Comparison of ENCODE assay signal across 9 mouse cellular contexts in the genomic region with DNA sequence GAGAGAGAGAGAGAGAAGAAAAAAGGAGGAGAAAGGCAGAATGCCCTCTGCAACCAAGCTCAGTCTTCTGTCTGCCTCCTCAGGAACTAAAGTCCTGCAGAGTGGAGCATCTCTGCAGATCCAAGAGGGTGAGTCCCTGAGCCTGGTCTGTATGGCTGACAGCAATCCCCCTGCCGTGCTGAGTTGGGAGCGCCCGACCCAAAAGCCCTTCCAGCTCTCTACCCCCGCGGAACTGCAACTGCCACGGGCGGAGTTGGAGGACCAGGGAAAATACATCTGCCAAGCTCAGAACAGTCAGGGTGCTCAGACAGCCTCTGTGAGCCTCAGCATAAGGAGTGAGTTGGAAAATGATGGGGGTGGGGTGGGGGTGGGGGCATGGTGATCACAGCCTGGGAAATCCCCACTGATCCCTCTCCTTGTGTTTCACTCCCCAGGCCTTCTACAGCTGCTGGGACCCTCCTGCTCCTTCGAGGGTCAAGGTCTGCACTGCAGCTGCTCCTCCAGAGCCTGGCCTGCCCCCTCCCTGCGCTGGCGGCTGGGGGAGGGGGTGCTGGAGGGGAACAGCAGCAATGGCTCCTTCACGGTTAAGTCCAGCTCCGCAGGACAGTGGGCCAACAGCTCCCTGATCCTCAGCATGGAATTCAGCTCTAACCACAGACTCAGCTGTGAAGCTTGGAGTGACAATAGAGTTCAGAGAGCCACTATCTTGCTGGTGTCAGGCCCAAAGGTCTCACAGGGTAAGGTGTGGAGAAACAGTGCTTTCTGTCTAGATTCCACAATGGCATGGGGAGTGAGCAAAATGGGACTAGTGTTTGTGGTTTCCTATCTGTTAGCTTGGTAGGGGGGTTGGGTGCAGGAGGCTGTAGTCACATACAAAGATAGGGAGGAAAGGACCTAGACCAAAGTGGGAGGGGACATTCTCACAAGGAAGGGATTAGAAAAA. TPM values are rescaled to one million over a fixed set of nuclear protein-coding genes. Genes with fewer than 3 reads are reported as not detected.
DNase-seq lines count a peak whose midpoint lies in the region; ATAC-seq and TF ChIP-seq lines count a peak whose summit lies in the region.
"Had no signal": no experiment of that assay in that cellular context is flagged by ENCODE, and none has a peak within 500 bp of the region (broad histone marks: within the 10 kb centered on the region; RNA-seq: fewer than 3 reads in every experiment).

No protein-coding gene starts in this region.

- no peaks in the 10 kb centered on the region for H3K27me3 ChIP-seq in heart, embryonic 11.5 days (ENCODE audit: control insufficient read depth, insufficient read depth, low read length)
- H3K27me3 ChIP-seq in neural tube, embryonic 11.5 days (ENCODE audit: control insufficient read depth, insufficient read depth, low read length), result no peaks in the 10 kb centered on the region
- no peaks in the 10 kb centered on the region for H3K27me3 ChIP-seq in neural tube, embryonic 15.5 days (replicated peaks)

- H3K27ac ChIP-seq in heart, embryonic 11.5 days (ENCODE audit: low read depth, low read length), result no peak overlapping the region
- no peak overlapping the region for H3K27ac ChIP-seq in neural tube, embryonic 11.5 days (ENCODE audit: low read depth, low read length)
- H3K27ac ChIP-seq in neural tube, embryonic 15.5 days (replicated peaks), result no peak overlapping the region

- H3K4me1 ChIP-seq in heart, embryonic 11.5 days (ENCODE audit: control insufficient read depth, insufficient read depth, low read length), result no peaks in the 10 kb centered on the region
- peaks cover 3% of the 10 kb centered on the region; the same call in 1 of the 2 replicates for H3K4me1 ChIP-seq in neural tube, embryonic 11.5 days (ENCODE audit: control insufficient read depth, insufficient read depth, low read length)
- H3K4me1 ChIP-seq in neural tube, embryonic 15.5 days, result no peaks in the 10 kb centered on the region
- H3K4me1 ChIP-seq in lung, adult 2 months (ENCODE audit: control insufficient read depth, insufficient read depth, low read length), result no peaks in the 10 kb centered on the region

- ATAC-seq in heart, embryonic 11.5 days (replicated peaks; ENCODE audit: insufficient number of reproducible peaks, low FRiP score, low TSS enrichment), result no peak
- ATAC-seq in neural tube, embryonic 11.5 days (ENCODE audit: insufficient read depth, low FRiP score, low TSS enrichment), result no peak; the same call in 1 of the 2 replicates
- ATAC-seq in neural tube, embryonic 15.5 days (ENCODE audit: low FRiP score), result no peak
- ATAC-seq: forebrain, embryonic 14.5 days had no signal

- H3K36me3 ChIP-seq in heart, embryonic 11.5 days (ENCODE audit: control insufficient read depth, insufficient read depth, low read length), result no peaks in the 10 kb centered on the region
- H3K36me3 ChIP-seq in neural tube, embryonic 11.5 days (ENCODE audit: control insufficient read depth, insufficient read depth, low read length), result no peaks in the 10 kb centered on the region
- no peaks in the 10 kb centered on the region for H3K36me3 ChIP-seq in neural tube, embryonic 15.5 days

- DNase-seq in heart, adult 8-10 months (ENCODE audit: low spot score), result no peak
- DNase-seq in neural tube, embryonic 11.5 days (ENCODE audit: low spot score), result peak; percentile 20
- DNase-seq in layer of hippocampus, adult 18-20 months (ENCODE audit: low spot score in 2 of 2), result peak; percentile 7 to 34
- peak; percentile 18 for DNase-seq in retina, embryonic 14.5 days (ENCODE audit: low spot score)
- DNase-seq in thymus, postnatal 36 days, result no peak
- no peak for DNase-seq in lung, adult 2 months

- no peaks in the 10 kb centered on the region for H3K9me3 ChIP-seq in heart, embryonic 11.5 days (replicated peaks; ENCODE audit: control insufficient read depth, low read length)
- H3K9me3 ChIP-seq in neural tube, embryonic 11.5 days (ENCODE audit: control insufficient read depth, low read length), result no peaks in the 10 kb centered on the region
- no peaks in the 10 kb centered on the region for H3K9me3 ChIP-seq in neural tube, embryonic 15.5 days (replicated peaks)

- 2% methylated on average over 12 of the region's 12 CpGs for WGBS in heart, embryonic 11.5 days (ENCODE audit: insufficient replicate concordance)
- 14% methylated on average over 12 of the region's 12 CpGs for WGBS in neural tube, embryonic 11.5 days
- 18% methylated on average over 12 of the region's 12 CpGs for WGBS in neural tube, embryonic 15.5 days
- WGBS in lung, adult 2 months, result 20% methylated on average over 12 of the region's 12 CpGs

- 0 out of 2 replicates have a peak overlapping the region, but pooled peaks have one; percentile 28 for H3K9ac ChIP-seq in heart, embryonic 11.5 days (ENCODE audit: low read depth, low read length)
- H3K9ac ChIP-seq in neural tube, embryonic 11.5 days (ENCODE audit: low read length), result no peak overlapping the region
- H3K9ac ChIP-seq in neural tube, embryonic 15.5 days (replicated peaks), result no peak overlapping the region

- TF ChIP-seq CTCF in lung, adult 2 months (IDR thresholded peaks at IDR 0.05; ENCODE audit: insufficient read depth, low read length), result no peak

- no peak overlapping the region for H3K4me3 ChIP-seq in heart, embryonic 11.5 days (ENCODE audit: low read depth, low read length)
- H3K4me3 ChIP-seq in neural tube, embryonic 11.5 days (ENCODE audit: low read depth, low read length), result no peak overlapping the region
- H3K4me3 ChIP-seq in neural tube, embryonic 15.5 days (replicated peaks), result no peak overlapping the region
- H3K4me3 ChIP-seq in lung, adult 2 months (replicated peaks; ENCODE audit: extremely low read depth, low read depth, low read length), result no peak overlapping the region

- TF ChIP-seq POLR2A in lung, adult 2 months (IDR thresholded peaks at IDR 0.05; ENCODE audit: borderline replicate concordance, extremely low read depth, low read depth, low read length), result no peak

- peak overlapping the region; percentile 29 for H3K4me2 ChIP-seq in heart, embryonic 11.5 days
- no peak overlapping the region for H3K4me2 ChIP-seq in neural tube, embryonic 11.5 days (ENCODE audit: low read depth)
- no peak overlapping the region for H3K4me2 ChIP-seq in neural tube, embryonic 15.5 days

RNA-seq across cellular contexts. Expression of a gene that starts 4.0 kb away (rescaled TPM):
- polyA plus RNA-seq in heart, embryonic 11.5 days (2014; fragmentation: Nextera tagmentation; extraction: Ambion mirVana), result 0.54 TPM in 1 of 2 replicates, not detected in the other
- total RNA-seq in heart, adult 8-10 months (2022), result not detected
- 0.13 and 0.53 TPM in 2 replicates for polyA plus RNA-seq in neural tube, embryonic 11.5 days (2014; fragmentation: Nextera tagmentation; extraction: Ambion mirVana)
- polyA plus RNA-seq in neural tube, embryonic 15.5 days (2015; fragmentation: Nextera tagmentation; extraction: Ambion mirVana), result 0.12 and 0.49 TPM in 2 replicates
- 1 to 10 TPM; 1.1 to 1.3 TPM for total RNA-seq in layer of hippocampus, adult 18-20 months (2021)
- polyA plus RNA-seq in lung, adult 2 months (2012; rRNA removed), result 14.7 and 19.2 TPM in 2 replicates
- polyA plus RNA-seq: forebrain, embryonic 14.5 days had no signal

RNA-seq across cellular contexts. Expression of a gene that starts 42.1 kb away (rescaled TPM):
- polyA plus RNA-seq in heart, embryonic 11.5 days (2014; fragmentation: Nextera tagmentation; extraction: Ambion mirVana), result 11.6 and 12.1 TPM in 2 replicates
- total RNA-seq in heart, adult 8-10 months (2022), result 10 to 100 TPM; 14.9 to 16.4 (median 15.7) TPM
- 16.6 and 17.3 TPM in 2 replicates for polyA plus RNA-seq in neural tube, embryonic 11.5 days (2014; fragmentation: Nextera tagmentation; extraction: Ambion mirVana)
- polyA plus RNA-seq in neural tube, embryonic 15.5 days (2015; fragmentation: Nextera tagmentation; extraction: Ambion mirVana), result 17.8 and 18.6 TPM in 2 replicates
- 10 to 100 TPM; 20.9 to 22.5 TPM for total RNA-seq in layer of hippocampus, adult 18-20 months (2021)
- polyA plus RNA-seq in lung, adult 2 months (2012; rRNA removed), result 4.9 and 6.9 TPM in 2 replicates

RNA-seq across cellular contexts. Expression of a gene that starts 52.8 kb away (rescaled TPM):
- polyA plus RNA-seq in heart, embryonic 11.5 days (2014; fragmentation: Nextera tagmentation; extraction: Ambion mirVana), result 0.24 TPM in 1 of 2 replicates, not detected in the other
- under 1 TPM; 0.06 to 0.69 (median 0.15) TPM for total RNA-seq in heart, adult 8-10 months (2022)
- 0.08 and 0.19 TPM in 2 replicates for polyA plus RNA-seq in neural tube, embryonic 11.5 days (2014; fragmentation: Nextera tagmentation; extraction: Ambion mirVana)
- 0.08 and 0.41 TPM in 2 replicates for polyA plus RNA-seq in neural tube, embryonic 15.5 days (2015; fragmentation: Nextera tagmentation; extraction: Ambion mirVana)
- total RNA-seq in layer of hippocampus, adult 18-20 months (2021), result not detected
- polyA plus RNA-seq in lung, adult 2 months (2012; rRNA removed), result 17.5 and 18.9 TPM in 2 replicates
- polyA plus RNA-seq: forebrain, embryonic 14.5 days had no signal

Comparison
In these comparisons a context has a peak if more than half of its experiments do, and no peak if none do; other contexts are left out.
1. DNase-seq: peak in neural tube, embryonic 11.5 days (single experiment), layer of hippocampus, adult 18-20 months (2 of 2) and retina, embryonic 14.5 days (single experiment); none in heart, adult 8-10 months (single experiment), thymus, postnatal 36 days (0 of 2) and lung, adult 2 months (single experiment).
2. RNA of a gene that starts 4.0 kb away (polyA plus RNA-seq): 14.7 to 19.2 TPM in lung, adult 2 months; 0.54 TPM in heart, embryonic 11.5 days, 0.13 to 0.53 TPM in neural tube, embryonic 11.5 days and 0.12 to 0.49 TPM in neural tube, embryonic 15.5 days; every median in the first group is over 10 times any median in the second.
3. RNA of a gene that starts 52.8 kb away (polyA plus RNA-seq): 17.5 to 18.9 TPM in lung, adult 2 months; 0.08 to 0.19 TPM in neural tube, embryonic 11.5 days, 0.08 to 0.41 TPM in neural tube, embryonic 15.5 days and 0.24 TPM in heart, embryonic 11.5 days; every median in the first group is over 10 times any median in the second.